Mouse (Mus musculus) forebrain, embryonic 11.5 days (tissue): ENCODE measurements at regions not wholly inside any gene's neighbourhood (a gene's known extent, or its start where the extent isn't known, plus 50 kb on each side); places are given as distances from the start of the nearest gene placed in this dataset.
A peak's percentile ranks its signal among the peaks of the same experiment; 100 is the strongest.

Experiments
- ATAC-seq: fragments of 200-750 bp; cut with Nextera tagmentation; replicated peaks from 2 replicates; pipeline ENCODE4 v1.8.0; 2017; ENCODE audit warnings: moderate TSS enrichment; ENCODE audit not compliant: low FRiP score
- DNase-seq: peaks from one replicate; pipeline ENCODE4 v3.0.0-alpha.2; 2017; ENCODE audit warnings: low spot score
- H3K27ac ChIP-seq: fragments of 300-500 bp; sonication (generic); 2 replicates; pipeline ENCODE4 v1.5.1; 2014; ENCODE audit warnings: low read depth, low read length
- H3K27me3 ChIP-seq: fragments of 300-500 bp; sonication (generic); 2 replicates; pipeline ENCODE4 v1.6.1; 2014; ENCODE audit warnings: mild to moderate bottlenecking, low read length, mixed read lengths; ENCODE audit not compliant: control insufficient read depth, insufficient read depth
- H3K36me3 ChIP-seq: fragments of 300-500 bp; sonication (generic); 2 replicates; pipeline ENCODE4 v1.6.1; 2014; ENCODE audit warnings: mild to moderate bottlenecking, low read length, moderate library complexity, mixed read lengths; ENCODE audit not compliant: control insufficient read depth, insufficient read depth
- H3K4me1 ChIP-seq: fragments of 300-500 bp; sonication (generic); replicated peaks from 2 replicates; pipeline ENCODE4 v1.6.1; 2014; ENCODE audit warnings: low read length, mixed read lengths; ENCODE audit not compliant: control insufficient read depth, insufficient read depth
- H3K4me2 ChIP-seq: fragments of 300-500 bp; sonication (generic); 2 replicates; pipeline ENCODE4 v1.6.1; 2014; ENCODE audit warnings: low read depth, mild to moderate bottlenecking, low read length, moderate library complexity, mixed read lengths; ENCODE audit not compliant: severe bottlenecking
- H3K4me3 ChIP-seq: fragments of 300-500 bp; sonication (generic); 2 replicates; pipeline ENCODE4 v1.5.1; 2014; ENCODE audit warnings: low read depth, low read length
- H3K9ac ChIP-seq: fragments of 300-500 bp; sonication (generic); 2 replicates; pipeline ENCODE4 v1.6.1; 2014; ENCODE audit warnings: low read length
- H3K9me3 ChIP-seq: fragments of 300-500 bp; sonication (generic); 2 replicates; pipeline ENCODE4 v1.6.1; 2016; ENCODE audit warnings: low read length, mixed read lengths; ENCODE audit not compliant: control insufficient read depth
- WGBS: fragments of 180-500 bp; shearing (Covaris S2); extraction: QIAGEN DNeasy Blood & Tissue Kit; methylation state at CpG from one replicate; pipeline ENCODE4 v1.1.7; 2014; 5-methylcytosine and 5-hydroxymethylcytosine counted together

- ATAC-seq = no peak
- no peak overlapping the region for H3K27ac ChIP-seq
- no peak overlapping the region for H3K9ac ChIP-seq
- H3K36me3 ChIP-seq = no peaks in the 10 kb centered on the region
- no peaks in the 10 kb centered on the region for H3K4me1 ChIP-seq
- H3K4me2 ChIP-seq = no peak overlapping the region
- WGBS = 72% methylated on average over 9 of the region's 9 CpGs
- H3K9me3 ChIP-seq = no peaks in the 10 kb centered on the region
- no peaks in the 10 kb centered on the region for H3K27me3 ChIP-seq
- DNase-seq = no peak
- no peak overlapping the region for H3K4me3 ChIP-seq
Measured at GRCm38 (mm10) chr11:17859364-17860131, 94.1 kb downstream of the Etaa1 start.

- no peak for DNase-seq
- 67% methylated on average over 4 of the region's 4 CpGs for WGBS
- Histone ChIP-seq H3K4me1 (no peaks in the 10 kb centered on the region), H3K27me3 (no peaks in the 10 kb centered on the region), H3K4me3 (no peak overlapping the region), H3K4me2 (no peak overlapping the region), H3K36me3 (no peaks in the 10 kb centered on the region), H3K27ac (no peak overlapping the region), H3K9me3 (no peaks in the 10 kb centered on the region), H3K9ac (no peak overlapping the region)
- ATAC-seq = peak; percentile 36; the same call in 1 of the 2 replicates
Measured at GRCm38 (mm10) chr11:17864833-17865397, 88.8 kb downstream of the Etaa1 start.

- Histone ChIP-seq H3K4me1 (no peaks in the 10 kb centered on the region), H3K36me3 (no peaks in the 10 kb centered on the region), H3K4me2 (no peak overlapping the region), H3K27me3 (no peaks in the 10 kb centered on the region), H3K27ac (no peak overlapping the region), H3K9ac (no peak overlapping the region), H3K4me3 (no peak overlapping the region), H3K9me3 (no peaks in the 10 kb centered on the region)
- WGBS = 93% methylated on average over 2 of the region's 2 CpGs
- ATAC-seq = no peak
- no peak for DNase-seq
Measured at GRCm38 (mm10) chr11:17870690-17871089, 83.0 kb downstream of the Etaa1 start.

DNA sequence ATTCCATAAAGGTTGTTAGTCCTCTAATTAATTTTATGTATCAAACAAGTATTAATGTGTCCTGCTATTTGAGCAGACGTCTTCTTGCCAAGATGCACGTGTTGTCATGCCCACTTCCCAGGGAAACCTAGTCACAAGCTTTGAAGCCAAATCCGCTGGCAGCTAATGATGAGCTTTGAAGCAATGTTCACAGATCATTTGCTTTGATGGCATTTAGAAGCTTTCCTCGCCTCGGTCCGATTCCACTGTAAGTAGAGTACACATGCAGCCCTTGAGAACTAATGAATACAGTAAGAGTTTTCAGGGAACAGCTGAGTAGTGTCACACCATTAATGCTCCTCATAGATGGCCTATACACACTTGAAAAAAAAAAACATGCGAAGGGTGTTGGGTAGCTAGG is 81.8 kb downstream of the Etaa1 start:
- DNase-seq (no peak), ATAC-seq (no peak)
- WGBS = 73% methylated on average over 7 of the region's 7 CpGs
- H3K4me3 ChIP-seq = no peak overlapping the region
- H3K9me3 ChIP-seq = no peaks in the 10 kb centered on the region
- no peak overlapping the region for H3K27ac ChIP-seq
- no peaks in the 10 kb centered on the region for H3K27me3 ChIP-seq
- no peaks in the 10 kb centered on the region for H3K36me3 ChIP-seq
- H3K4me2 ChIP-seq = no peak overlapping the region
- no peak overlapping the region for H3K9ac ChIP-seq
- no peaks in the 10 kb centered on the region for H3K4me1 ChIP-seq

DNA sequence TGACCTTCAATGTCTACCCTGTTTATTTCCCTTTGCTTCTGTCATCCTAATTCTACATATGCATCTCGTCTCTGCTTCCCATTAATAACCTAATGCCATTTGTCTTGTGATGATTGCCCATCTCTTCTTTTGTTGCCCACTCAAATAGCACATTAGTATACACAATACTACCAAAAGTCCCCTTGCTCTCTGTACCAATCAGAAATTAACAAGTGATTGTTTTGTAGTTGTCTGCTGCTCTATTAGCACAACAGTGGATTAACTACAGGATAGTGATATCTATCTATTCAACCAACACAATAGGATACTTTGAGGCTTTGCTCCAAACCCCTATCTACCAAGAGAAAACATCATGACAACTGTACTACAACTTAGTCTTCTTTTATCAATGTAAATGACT is 70.4 kb downstream of the Etaa1 start:
- no peak overlapping the region for H3K4me3 ChIP-seq
- DNase-seq = no peak
- no peak overlapping the region for H3K27ac ChIP-seq
- 72% methylated on average over 1 of the region's 1 CpGs for WGBS
- H3K36me3 ChIP-seq = no peaks in the 10 kb centered on the region
- ATAC-seq = no peak
- no peak overlapping the region for H3K9ac ChIP-seq
- H3K9me3 ChIP-seq = no peaks in the 10 kb centered on the region
- H3K4me1 ChIP-seq = no peaks in the 10 kb centered on the region
- H3K27me3 ChIP-seq = no peaks in the 10 kb centered on the region
- no peak overlapping the region for H3K4me2 ChIP-seq
